Comparison of ENCODE assay signal across 8 mouse cellular contexts in genomic region chr4:123284731-123285624, GRCm38 (mm10). TPM values are rescaled to one million over a fixed set of nuclear protein-coding genes. Genes with fewer than 3 reads are reported as not detected.
DNase-seq lines count a peak whose midpoint lies in the region; ATAC-seq and TF ChIP-seq lines count a peak whose summit lies in the region.

No protein-coding gene starts in this region.

- ATAC-seq in G1E (ENCODE audit: extremely low read depth, insufficient number of reproducible peaks, low FRiP score, poor library complexity, severe bottlenecking), result no peak
- no peak for ATAC-seq in embryonic facial prominence, embryonic 14.5 days (ENCODE audit: low read depth)
- ATAC-seq in hindbrain, embryonic 14.5 days (ENCODE audit: low FRiP score), result no peak
- peak; percentile 33 for ATAC-seq in liver, embryonic 16.5 days (ENCODE audit: low read depth)
- ATAC-seq in granulocyte monocyte progenitor cell, adult 5-6 weeks (replicated peaks; ENCODE audit: poor library complexity, severe bottlenecking), result no peak

- H3K27ac ChIP-seq in embryonic facial prominence, embryonic 14.5 days (replicated peaks; ENCODE audit: low read depth, low read length), result no peak overlapping the region
- H3K27ac ChIP-seq in hindbrain, embryonic 14.5 days, result no peak overlapping the region
- peak overlapping the region; percentile 92 for H3K27ac ChIP-seq in liver, embryonic 16.5 days (ENCODE audit: low read length)

- no peak for TF ChIP-seq CTCF in G1E (IDR thresholded peaks at IDR 0.05; ENCODE audit: low read depth, low read length)

- peak overlapping the region; percentile 63 for H3K9ac ChIP-seq in embryonic facial prominence, embryonic 14.5 days (ENCODE audit: low read depth, low read length)
- peak overlapping the region; percentile 60 for H3K9ac ChIP-seq in hindbrain, embryonic 14.5 days
- H3K9ac ChIP-seq in liver, embryonic 16.5 days (ENCODE audit: low read depth, low read length), result peak overlapping the region; percentile 81

- 73% methylated on average over 6 of the region's 6 CpGs for WGBS in embryonic facial prominence, embryonic 14.5 days
- 80% methylated on average over 6 of the region's 6 CpGs for WGBS in hindbrain, embryonic 14.5 days
- WGBS in liver, embryonic 16.5 days (ENCODE audit: insufficient replicate concordance), result 38% methylated on average over 6 of the region's 6 CpGs

- H3K4me2 ChIP-seq in embryonic facial prominence, embryonic 14.5 days (ENCODE audit: low read depth, low read length), result peak overlapping the region; percentile 69
- H3K4me2 ChIP-seq in hindbrain, embryonic 14.5 days (replicated peaks), result peak overlapping the region; percentile 89
- H3K4me2 ChIP-seq in liver, embryonic 16.5 days (ENCODE audit: low read depth, low read length), result peak overlapping the region; percentile 65

- peak overlapping the region; percentile 74 for H3K4me3 ChIP-seq in G1E (ENCODE audit: low read depth, low read length)
- H3K4me3 ChIP-seq in embryonic facial prominence, embryonic 14.5 days (ENCODE audit: low read depth, low read length), result peak overlapping the region; percentile 51
- H3K4me3 ChIP-seq in hindbrain, embryonic 14.5 days (replicated peaks; ENCODE audit: low read length), result peak overlapping the region; percentile 45; the same call in 1 of the 2 replicates
- H3K4me3 ChIP-seq in liver, embryonic 16.5 days (ENCODE audit: low read depth, low read length), result peak overlapping the region; percentile 79

- H3K36me3 ChIP-seq in G1E (replicated peaks), result peaks cover 64% of the 10 kb centered on the region
- peaks cover 35% of the 10 kb centered on the region for H3K36me3 ChIP-seq in embryonic facial prominence, embryonic 14.5 days (ENCODE audit: control insufficient read depth, insufficient read depth, low read length)
- H3K36me3 ChIP-seq in hindbrain, embryonic 14.5 days (replicated peaks; ENCODE audit: control insufficient read depth, insufficient read depth), result peaks cover 34% of the 10 kb centered on the region
- H3K36me3 ChIP-seq in liver, embryonic 16.5 days (ENCODE audit: control insufficient read depth, insufficient read depth), result peaks cover 42% of the 10 kb centered on the region

- DNase-seq in G1E (ENCODE audit: low spot score), result no peak
- no peak for DNase-seq in embryonic facial prominence, embryonic 14.5 days (ENCODE audit: low spot score)
- no peak for DNase-seq in hindbrain, embryonic 14.5 days (ENCODE audit: low spot score)
- no peak for DNase-seq in left cerebral cortex, adult 18-20 months (ENCODE audit: low spot score in 2 of 2)
- no peak for DNase-seq in urinary bladder, postnatal 36 days (ENCODE audit: low spot score in 2 of 2)
- DNase-seq in gastrocnemius, postnatal 4 days (ENCODE audit: low spot score in 2 of 2), result no peak

- peaks cover 64% of the 10 kb centered on the region for H3K4me1 ChIP-seq in G1E (ENCODE audit: insufficient read depth, low read depth, low read length)
- H3K4me1 ChIP-seq in embryonic facial prominence, embryonic 14.5 days (ENCODE audit: control insufficient read depth, insufficient read depth, low read length), result peaks cover 17% of the 10 kb centered on the region
- peaks cover 27% of the 10 kb centered on the region for H3K4me1 ChIP-seq in hindbrain, embryonic 14.5 days (replicated peaks; ENCODE audit: control insufficient read depth, insufficient read depth, low read length)
- peaks cover 29% of the 10 kb centered on the region for H3K4me1 ChIP-seq in liver, embryonic 16.5 days (ENCODE audit: control insufficient read depth, low read depth, low read length)

- H3K9me3 ChIP-seq in G1E (replicated peaks), result no peaks in the 10 kb centered on the region
- H3K9me3 ChIP-seq in embryonic facial prominence, embryonic 14.5 days (ENCODE audit: control insufficient read depth, low read length), result no peaks in the 10 kb centered on the region
- no peaks in the 10 kb centered on the region for H3K9me3 ChIP-seq in hindbrain, embryonic 14.5 days (ENCODE audit: control insufficient read depth, low read length)
- no peaks in the 10 kb centered on the region for H3K9me3 ChIP-seq in liver, embryonic 16.5 days (replicated peaks; ENCODE audit: control insufficient read depth, low read length)

- H3K27me3 ChIP-seq in G1E (ENCODE audit: insufficient read depth, low read length), result no peaks in the 10 kb centered on the region
- no peaks in the 10 kb centered on the region for H3K27me3 ChIP-seq in embryonic facial prominence, embryonic 14.5 days (replicated peaks; ENCODE audit: control insufficient read depth, insufficient read depth, low read length)
- no peaks in the 10 kb centered on the region for H3K27me3 ChIP-seq in hindbrain, embryonic 14.5 days (ENCODE audit: control insufficient read depth, insufficient read depth, low read length)
- no peaks in the 10 kb centered on the region for H3K27me3 ChIP-seq in liver, embryonic 16.5 days (ENCODE audit: control insufficient read depth, insufficient read depth, low read depth, low read length)

RNA-seq across cellular contexts. Expression of gene Pabpc4, which starts 22.8 kb away (rescaled TPM):
- total RNA-seq in G1E (2014; fragmentation: Nextera tagmentation), result 328 and 335 TPM in 2 replicates
- 103 and 112 TPM in 2 replicates for total RNA-seq in G1E (2017)
- polyA plus RNA-seq in G1E (2012), result 1,118 and 1,562 TPM in 2 replicates
- 60.4 and 60.8 TPM in 2 replicates for polyA plus RNA-seq in embryonic facial prominence, embryonic 14.5 days (2014; fragmentation: Nextera tagmentation; extraction: Ambion mirVana)
- 32.9 and 33.6 TPM in 2 replicates for polyA plus RNA-seq in hindbrain, embryonic 14.5 days (2014; fragmentation: Nextera tagmentation; extraction: Ambion mirVana)
- polyA plus RNA-seq in liver, embryonic 16.5 days (2015; fragmentation: Nextera tagmentation; extraction: Ambion mirVana), result 70.4 and 73.8 TPM in 2 replicates
- total RNA-seq in granulocyte monocyte progenitor cell, adult 5-6 weeks (2014; fragmentation: Nextera tagmentation), result 93.4 and 113 TPM in 2 replicates
- 110 and 112 TPM in 2 replicates for total RNA-seq in granulocyte monocyte progenitor cell, adult 5-6 weeks (2017)
- 10 to 100 TPM; 40.3 to 42.2 TPM for total RNA-seq in left cerebral cortex, adult 18-20 months (2021)
- total RNA-seq in gastrocnemius, postnatal 4 days (2021), result 100 to 1,000 TPM; 209 to 262 TPM

RNA-seq across cellular contexts. Expression of gene Oxct2a, which starts 38.5 kb away (rescaled TPM):
- not detected in 2 replicates for total RNA-seq in G1E (2014; fragmentation: Nextera tagmentation)
- total RNA-seq in G1E (2017), result 0.33 TPM in 1 of 2 replicates, not detected in the other
- not detected in 2 replicates for polyA plus RNA-seq in G1E (2012)
- not detected in 2 replicates for polyA plus RNA-seq in embryonic facial prominence, embryonic 14.5 days (2014; fragmentation: Nextera tagmentation; extraction: Ambion mirVana)
- polyA plus RNA-seq in hindbrain, embryonic 14.5 days (2014; fragmentation: Nextera tagmentation; extraction: Ambion mirVana), result 0.15 TPM in 1 of 2 replicates, not detected in the other
- polyA plus RNA-seq in liver, embryonic 16.5 days (2015; fragmentation: Nextera tagmentation; extraction: Ambion mirVana), result not detected in 2 replicates
- not detected in 2 replicates for total RNA-seq in granulocyte monocyte progenitor cell, adult 5-6 weeks (2014; fragmentation: Nextera tagmentation)
- total RNA-seq in granulocyte monocyte progenitor cell, adult 5-6 weeks (2017), result not detected in 2 replicates
- total RNA-seq in left cerebral cortex, adult 18-20 months (2021), result under 1 TPM; 0.23 to 0.26 TPM
- not detected for total RNA-seq in gastrocnemius, postnatal 4 days (2021)

RNA-seq across cellular contexts. Expression of gene Heyl, which starts 51.6 kb away (rescaled TPM):
- total RNA-seq in G1E (2014; fragmentation: Nextera tagmentation), result not detected in 2 replicates
- 0.05 TPM in 1 of 2 replicates, not detected in the other for total RNA-seq in G1E (2017)
- polyA plus RNA-seq in G1E (2012), result not detected in 2 replicates
- 18.4 and 19.1 TPM in 2 replicates for polyA plus RNA-seq in embryonic facial prominence, embryonic 14.5 days (2014; fragmentation: Nextera tagmentation; extraction: Ambion mirVana)
- polyA plus RNA-seq in hindbrain, embryonic 14.5 days (2014; fragmentation: Nextera tagmentation; extraction: Ambion mirVana), result 6.8 and 8.2 TPM in 2 replicates
- polyA plus RNA-seq in liver, embryonic 16.5 days (2015; fragmentation: Nextera tagmentation; extraction: Ambion mirVana), result 1.1 and 1.2 TPM in 2 replicates
- total RNA-seq in granulocyte monocyte progenitor cell, adult 5-6 weeks (2014; fragmentation: Nextera tagmentation), result not detected in 2 replicates
- total RNA-seq in granulocyte monocyte progenitor cell, adult 5-6 weeks (2017), result not detected in 2 replicates
- 1 to 10 TPM; 3.5 to 3.9 TPM for total RNA-seq in left cerebral cortex, adult 18-20 months (2021)
- 10 to 100 TPM; 25.9 to 30.8 TPM for total RNA-seq in gastrocnemius, postnatal 4 days (2021)

RNA-seq across cellular contexts. Expression of gene Bmp8a, which starts 58.1 kb away (rescaled TPM):
- total RNA-seq in G1E (2014; fragmentation: Nextera tagmentation) (not detected in 2 replicates), G1E (2017) (0.05 TPM in 1 of 2 replicates, not detected in the other)
- 0.02 and 0.10 TPM in 2 replicates for polyA plus RNA-seq in G1E (2012)
- 2.3 and 3.4 TPM in 2 replicates for polyA plus RNA-seq in embryonic facial prominence, embryonic 14.5 days (2014; fragmentation: Nextera tagmentation; extraction: Ambion mirVana)
- polyA plus RNA-seq in hindbrain, embryonic 14.5 days (2014; fragmentation: Nextera tagmentation; extraction: Ambion mirVana), result 0.25 and 0.34 TPM in 2 replicates
- 0.09 and 0.21 TPM in 2 replicates for polyA plus RNA-seq in liver, embryonic 16.5 days (2015; fragmentation: Nextera tagmentation; extraction: Ambion mirVana)
- total RNA-seq in granulocyte monocyte progenitor cell, adult 5-6 weeks (2014; fragmentation: Nextera tagmentation), result not detected in 2 replicates
- total RNA-seq in granulocyte monocyte progenitor cell, adult 5-6 weeks (2017), result 0.30 TPM in 1 of 2 replicates, not detected in the other
- under 1 TPM in 1 of 2 experiments, not detected in 1; 0.19 TPM for total RNA-seq in left cerebral cortex, adult 18-20 months (2021)
- not detected for total RNA-seq in gastrocnemius, postnatal 4 days (2021)

Comparison
In these comparisons a context has a peak if more than half of its experiments do, and no peak if none do; other contexts are left out.
1. RNA of gene Heyl, which starts 51.6 kb away (total RNA-seq): 25.9 to 30.8 TPM in gastrocnemius, postnatal 4 days; 3.5 to 3.9 TPM in left cerebral cortex, adult 18-20 months, 0.05 TPM in G1E and not detected in granulocyte monocyte progenitor cell, adult 5-6 weeks; every median in the first group is over 4 times any median in the second.
2. Peak in every context shown above with its lines, with median percentiles within 50 percentile points of each other: H3K4me3 ChIP-seq, H3K4me2 ChIP-seq and H3K9ac ChIP-seq.